Mouse (Mus musculus): ENCODE measurements around the gene Mmd2. TPM values are rescaled to one million over a fixed set of nuclear protein-coding genes. Genes with fewer than 3 reads are reported as not detected.

The Mmd2 gene
- polyA plus RNA-seq (2015; fragmentation: Nextera tagmentation; extraction: Ambion mirVana): 1.4 and 1.5 TPM in 2 replicates

DNA sequence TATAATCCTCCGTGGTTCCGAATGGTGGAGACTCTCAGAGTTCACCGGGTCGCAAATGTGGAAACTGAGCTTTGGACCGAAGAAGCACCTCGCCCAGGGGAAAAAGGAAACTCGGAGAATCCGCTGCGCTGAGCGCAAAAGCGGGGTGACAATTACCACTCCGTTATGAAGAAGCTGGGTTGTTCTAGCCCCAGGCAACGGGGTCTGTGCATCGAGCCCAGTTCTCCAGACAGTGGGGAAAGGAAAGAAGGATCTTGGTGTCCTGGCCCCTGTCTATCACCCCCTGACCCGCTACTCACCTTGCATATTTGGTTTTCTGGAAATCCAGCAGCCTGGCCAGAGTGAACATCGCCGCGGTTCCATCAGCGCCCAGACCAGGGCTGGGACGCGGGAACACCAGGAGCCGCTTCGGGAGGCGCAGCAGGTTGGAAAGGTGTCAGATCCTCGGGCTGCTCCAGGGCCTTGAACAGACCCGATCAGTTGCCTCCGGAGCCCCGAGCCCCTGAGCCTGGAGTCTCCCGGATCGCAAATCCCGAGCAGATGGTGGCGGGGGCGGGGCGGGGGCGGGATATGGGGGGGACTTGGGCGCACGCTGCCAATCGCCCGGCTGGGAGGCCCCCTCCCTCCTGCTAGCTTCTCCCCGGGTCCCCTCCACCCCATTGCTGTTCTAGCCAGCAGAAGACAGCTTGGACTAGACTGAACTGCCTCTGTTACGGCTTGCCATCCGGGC is at the start of gene Mmd2:
Mmd2 (minus strand) TSS at position 542 of the 730 bp plus-strand sequence.
- Histone ChIP-seq H3K4me1 (peaks cover 9% of the 10 kb centered on the region), H3K9ac (peak within 1 kb of the TSS; percentile 39), H3K4me2 (peak within 1 kb of the TSS; percentile 78), H3K27ac (no peak within 1 kb of the TSS), H3K4me3 (peak within 1 kb of the TSS; percentile 44), H3K9me3 (no peaks in the 10 kb centered on the region), H3K27me3 (peaks cover 22% of the 10 kb centered on the region; the same call in 1 of the 2 replicates), H3K36me3 (no peaks in the 10 kb centered on the region)
- WGBS: 2% methylated on average over 42 of the region's 42 CpGs
- no peak for ATAC-seq (ENCODE audit: insufficient number of reproducible peaks, low FRiP score, low TSS enrichment, low read depth)

- ATAC-seq (ENCODE audit: insufficient number of reproducible peaks, low FRiP score, low TSS enrichment, low read depth): no peak
- no peak overlapping the region for H3K9ac ChIP-seq
- H3K9me3 ChIP-seq: no peaks in the 10 kb centered on the region
- no peak overlapping the region for H3K4me2 ChIP-seq
- H3K36me3 ChIP-seq: peaks cover 17% of the 10 kb centered on the region
- no peaks in the 10 kb centered on the region for H3K27me3 ChIP-seq
- H3K27ac ChIP-seq: no peak overlapping the region
- WGBS: 64% methylated on average over 4 of the region's 4 CpGs
- peaks cover 9% of the 10 kb centered on the region for H3K4me1 ChIP-seq
- no peak overlapping the region for H3K4me3 ChIP-seq
Measured at GRCm38 (mm10) chr5:142652266-142652665, 43.7 kb upstream of the Mmd2 start.

DNA sequence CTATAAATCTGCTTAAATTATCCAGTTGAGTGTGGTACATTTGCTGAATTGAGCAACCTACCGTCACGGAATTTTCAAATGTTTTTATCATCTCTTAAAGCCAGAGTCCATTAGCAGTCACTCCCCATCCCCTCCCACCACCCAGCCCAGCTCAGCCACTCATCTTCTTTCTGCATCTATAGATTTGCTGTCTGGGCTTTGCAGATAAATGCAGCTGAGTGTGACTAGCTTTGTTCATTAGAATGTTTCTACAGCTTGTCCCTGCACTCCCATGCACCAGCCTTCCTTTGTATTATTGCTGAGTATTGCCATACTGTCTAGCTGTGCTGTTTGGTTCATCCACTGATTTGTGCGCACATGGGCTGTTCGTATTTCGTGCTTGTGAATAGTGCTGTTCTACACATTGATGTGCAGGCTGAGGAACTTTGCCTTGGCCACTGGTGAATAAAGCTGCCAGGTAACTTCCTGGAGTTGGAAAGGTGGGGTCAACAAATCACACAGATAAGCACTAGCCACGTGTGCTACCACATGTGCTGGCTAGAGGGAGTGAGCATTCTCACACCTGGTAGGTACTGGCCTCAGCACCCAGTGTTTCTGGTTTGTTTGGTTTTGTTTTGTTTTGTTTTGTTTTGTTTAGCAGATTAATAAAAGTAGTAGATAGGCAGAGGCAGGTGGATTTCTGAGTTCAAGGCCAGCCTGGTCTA is 42.3 kb upstream of the Mmd2 start:
- 62% methylated on average over 6 of the region's 6 CpGs for WGBS
- Histone ChIP-seq H3K9ac (no peak overlapping the region), H3K4me2 (no peak overlapping the region)

DNA sequence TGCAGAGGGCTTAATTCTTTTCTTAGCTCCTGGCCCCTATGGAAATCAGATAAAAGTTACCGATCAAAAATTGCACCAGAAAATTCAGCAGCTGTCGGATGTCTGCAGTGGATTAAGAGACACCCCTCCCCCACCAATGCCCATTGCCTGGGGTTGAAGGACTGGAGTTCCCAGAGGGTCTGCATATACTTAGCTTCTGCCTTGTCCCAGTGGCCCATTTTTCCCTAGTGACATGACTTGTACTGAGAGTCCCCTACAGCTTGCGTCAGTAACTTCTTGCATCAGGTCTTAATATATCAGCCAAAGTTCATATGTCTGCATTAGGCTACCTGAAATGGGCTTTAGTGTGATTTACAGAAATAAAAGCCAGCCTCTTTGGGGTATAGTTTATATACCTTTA is 41.8 kb upstream of the Mmd2 start:
- Histone ChIP-seq H3K4me1 (peaks cover 9% of the 10 kb centered on the region), H3K9ac (no peak overlapping the region), H3K36me3 (no peaks in the 10 kb centered on the region), H3K27me3 (no peaks in the 10 kb centered on the region), H3K4me2 (no peak overlapping the region), H3K27ac (no peak overlapping the region), H3K4me3 (no peak overlapping the region), H3K9me3 (no peaks in the 10 kb centered on the region)
- no peak for ATAC-seq (ENCODE audit: insufficient number of reproducible peaks, low FRiP score, low TSS enrichment, low read depth)
- WGBS: 46% methylated on average over 3 of the region's 3 CpGs

More for the DNA sequence above, 42.3 kb upstream of the Mmd2 start:
- peaks cover 9% of the 10 kb centered on the region for H3K4me1 ChIP-seq
- no peaks in the 10 kb centered on the region for H3K27me3 ChIP-seq
- H3K27ac ChIP-seq: no peak overlapping the region
- no peaks in the 10 kb centered on the region for H3K9me3 ChIP-seq
- no peak for ATAC-seq (ENCODE audit: insufficient number of reproducible peaks, low FRiP score, low TSS enrichment, low read depth)
- no peak overlapping the region for H3K4me3 ChIP-seq
- peaks cover 3% of the 10 kb centered on the region for H3K36me3 ChIP-seq

DNA sequence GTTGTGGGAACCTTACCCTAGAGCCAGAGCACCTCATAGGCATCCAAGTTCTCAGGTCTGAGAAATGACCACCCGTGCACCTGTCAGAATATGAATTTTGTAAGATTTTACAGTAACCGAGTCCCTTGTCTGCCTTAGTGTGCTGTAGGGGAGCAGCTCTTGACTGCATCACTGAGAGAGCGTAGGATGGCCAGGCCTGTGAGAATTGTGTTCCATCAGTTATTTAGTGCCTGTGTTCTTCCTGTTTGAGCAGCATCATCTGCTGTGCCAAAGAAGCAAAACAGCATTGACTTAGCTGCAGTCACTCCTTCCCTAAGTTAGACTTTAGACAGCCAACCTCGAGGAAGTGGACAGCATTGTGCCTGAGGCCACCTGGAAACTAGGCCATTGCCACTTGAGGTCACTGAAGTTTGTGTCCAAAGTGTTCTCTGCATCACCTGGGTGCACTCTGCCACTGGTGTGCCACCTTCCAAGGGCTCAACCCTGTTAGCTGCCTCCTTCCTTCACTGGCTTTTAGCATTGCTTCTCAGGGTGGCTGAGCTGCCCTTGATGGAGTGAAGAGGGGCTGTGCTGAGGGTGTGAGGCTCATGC is 41.0 kb upstream of the Mmd2 start:
- H3K36me3 ChIP-seq: peaks cover 7% of the 10 kb centered on the region
- H3K4me2 ChIP-seq: no peak overlapping the region
- no peak for ATAC-seq (ENCODE audit: insufficient number of reproducible peaks, low FRiP score, low TSS enrichment, low read depth)
- whole genome bisulfite sequencing: 84% methylated on average over 4 of the region's 4 CpGs
- no peaks in the 10 kb centered on the region for H3K27me3 ChIP-seq
- peaks cover 9% of the 10 kb centered on the region for H3K4me1 ChIP-seq
- H3K27ac ChIP-seq: no peak overlapping the region; the same call in 1 of the 2 replicates
- no peaks in the 10 kb centered on the region for H3K9me3 ChIP-seq
- H3K9ac ChIP-seq: no peak overlapping the region
- H3K4me3 ChIP-seq: no peak overlapping the region

- Histone ChIP-seq H3K27me3 (no peaks in the 10 kb centered on the region), H3K36me3 (peaks cover 15% of the 10 kb centered on the region), H3K9me3 (no peaks in the 10 kb centered on the region), H3K4me3 (no peak overlapping the region), H3K9ac (no peak overlapping the region), H3K4me2 (no peak overlapping the region), H3K27ac (no peak overlapping the region), H3K4me1 (peaks cover 9% of the 10 kb centered on the region)
- no peak for ATAC-seq (ENCODE audit: insufficient number of reproducible peaks, low FRiP score, low TSS enrichment, low read depth)
- 70% methylated on average over 7 of the region's 7 CpGs for WGBS
Measured at GRCm38 (mm10) chr5:142648162-142648561, 39.6 kb upstream of the Mmd2 start.

- Histone ChIP-seq H3K36me3 (peaks cover 52% of the 10 kb centered on the region), H3K4me1 (no peaks in the 10 kb centered on the region), H3K27ac (no peak overlapping the region), H3K4me3 (no peak overlapping the region), H3K9me3 (no peaks in the 10 kb centered on the region), H3K9ac (no peak overlapping the region), H3K4me2 (no peak overlapping the region), H3K27me3 (no peaks in the 10 kb centered on the region)
- no peak for ATAC-seq (ENCODE audit: insufficient number of reproducible peaks, low FRiP score, low TSS enrichment, low read depth)
- WGBS: 83% methylated on average over 6 of the region's 6 CpGs
Measured at GRCm38 (mm10) chr5:142641331-142642051, 32.9 kb upstream of the Mmd2 start.

- H3K4me2 ChIP-seq: no peak overlapping the region
- 85% methylated on average over 5 of the region's 5 CpGs for WGBS
- ATAC-seq (ENCODE audit: insufficient number of reproducible peaks, low FRiP score, low TSS enrichment, low read depth): no peak
- peaks cover 54% of the 10 kb centered on the region for H3K36me3 ChIP-seq
- no peaks in the 10 kb centered on the region for H3K27me3 ChIP-seq
- H3K4me3 ChIP-seq: no peak overlapping the region
- H3K9me3 ChIP-seq: no peaks in the 10 kb centered on the region
- no peaks in the 10 kb centered on the region for H3K4me1 ChIP-seq
- no peak overlapping the region for H3K9ac ChIP-seq
- no peak overlapping the region for H3K27ac ChIP-seq
Measured at GRCm38 (mm10) chr5:142640088-142640487, 31.5 kb upstream of the Mmd2 start.

- peaks cover 55% of the 10 kb centered on the region for H3K36me3 ChIP-seq
- WGBS: 93% methylated on average over 5 of the region's 5 CpGs
- H3K27ac ChIP-seq: no peak overlapping the region
- no peak for ATAC-seq (ENCODE audit: insufficient number of reproducible peaks, low FRiP score, low TSS enrichment, low read depth)
- no peaks in the 10 kb centered on the region for H3K9me3 ChIP-seq
- H3K9ac ChIP-seq: no peak overlapping the region
- H3K27me3 ChIP-seq: no peaks in the 10 kb centered on the region
- no peaks in the 10 kb centered on the region for H3K4me1 ChIP-seq
- no peak overlapping the region for H3K4me3 ChIP-seq
- H3K4me2 ChIP-seq: no peak overlapping the region
Measured at GRCm38 (mm10) chr5:142637823-142638222, 29.2 kb upstream of the Mmd2 start.

GRCm38 (mm10) chr5:142630224-142630623 is 21.6 kb upstream of the Mmd2 start:
- WGBS: 8% methylated on average over 6 of the region's 6 CpGs
- Histone ChIP-seq H3K36me3 (peaks cover 16% of the 10 kb centered on the region), H3K9ac (peak overlapping the region; percentile 85), H3K4me3 (peak overlapping the region; percentile 85), H3K9me3 (no peaks in the 10 kb centered on the region), H3K4me1 (peaks cover 15% of the 10 kb centered on the region), H3K27me3 (no peaks in the 10 kb centered on the region), H3K4me2 (peak overlapping the region; percentile 82), H3K27ac (no peak overlapping the region; the same call in 1 of the 2 replicates)
- no peak for ATAC-seq (ENCODE audit: insufficient number of reproducible peaks, low FRiP score, low TSS enrichment, low read depth)

- Histone ChIP-seq H3K4me3 (peak overlapping the region; percentile 85), H3K36me3 (peaks cover 13% of the 10 kb centered on the region), H3K27me3 (no peaks in the 10 kb centered on the region), H3K9ac (peak overlapping the region; percentile 85), H3K9me3 (no peaks in the 10 kb centered on the region), H3K4me2 (peak overlapping the region; percentile 82), H3K27ac (peak overlapping the region; percentile 79), H3K4me1 (peaks cover 15% of the 10 kb centered on the region)
- WGBS: under 1% methylated on average over 41 of the region's 41 CpGs
- ATAC-seq (ENCODE audit: insufficient number of reproducible peaks, low FRiP score, low TSS enrichment, low read depth): no peak
Measured at GRCm38 (mm10) chr5:142629663-142630025, 21.0 kb upstream of the Mmd2 start.
